Mouse (Mus musculus) myocyte (in vitro differentiated cells): Measurements from ENCODE around the gene Nudt14. TPM values are rescaled to one million over a fixed set of nuclear protein-coding genes. Genes with fewer than 3 reads are reported as not detected.
A peak's percentile ranks its signal among the peaks of the same experiment; 100 is the strongest.

Source experiments
- H3K27me3 ChIP-seq: one replicate; pipeline ENCODE4 v1.6.1; 2011; ENCODE audit not compliant: control insufficient read depth, insufficient read depth, insufficient read length
- H3K36me3 ChIP-seq: one replicate; pipeline ENCODE4 v1.6.1; 2011; ENCODE audit not compliant: control insufficient read depth, insufficient read depth
- H3K4me2 ChIP-seq: one replicate; pipeline ENCODE4 v1.6.1; 2011; ENCODE audit warnings: low read depth, control low read depth
- H3K4me3 ChIP-seq: one replicate; pipeline ENCODE4 v1.5.1; 2011; ENCODE audit warnings: mild to moderate bottlenecking, control low read depth, moderate library complexity
- H3K79me2 ChIP-seq: one replicate; pipeline ENCODE4 v1.6.1; 2011; ENCODE audit not compliant: control insufficient read depth, insufficient read depth
- H3ac ChIP-seq: one replicate; pipeline ENCODE4 v1.6.1; 2011; ENCODE audit not compliant: control insufficient read depth, insufficient read length
- CEBPB ChIP-seq: IDR thresholded peaks from 2 replicates; pipeline ENCODE4 v1.6.1; 2011; ENCODE audit warnings: mild to moderate bottlenecking, moderate library complexity; ENCODE audit not compliant: poor library complexity, insufficient read depth, severe bottlenecking
- E2F4 ChIP-seq: IDR thresholded peaks from one replicate; pipeline ENCODE4 v1.6.1; 2011; ENCODE audit warnings: mild to moderate bottlenecking, control low read depth, moderate library complexity; ENCODE audit not compliant: insufficient read depth
- MAX ChIP-seq: IDR thresholded peaks from one replicate; pipeline ENCODE4 v1.6.1; 2011; ENCODE audit warnings: low read depth, mild to moderate bottlenecking, control low read depth
- MYOD1 ChIP-seq, 3 experiments: IDR thresholded peaks; one replicate each; pipeline ENCODE4 v1.6.1; 2011; ENCODE audit warnings: control low read depth in 2 of 3, low read depth in 2 of 3, mild to moderate bottlenecking in 2 of 3, moderate library complexity in 1 of 3; ENCODE audit not compliant: insufficient read length in 2 of 3, control insufficient read depth in 1 of 3
- MYOG ChIP-seq, 3 experiments: IDR thresholded peaks; one replicate each; pipeline ENCODE4 v1.6.1; 2011; ENCODE audit warnings: control low read depth in 2 of 3, low read depth in 2 of 3, mild to moderate bottlenecking in 2 of 3; ENCODE audit not compliant: insufficient read length in 2 of 3, control insufficient read depth in 1 of 3, insufficient read depth in 1 of 3
- POLR2A ChIP-seq: IDR thresholded peaks from one replicate; pipeline ENCODE4 v1.6.1; 2011; ENCODE audit warnings: low read depth, mild to moderate bottlenecking, control low read depth, moderate library complexity; ENCODE audit not compliant: insufficient read length
- POLR2AphosphoS2 ChIP-seq: IDR thresholded peaks from one replicate; pipeline ENCODE4 v1.6.1; 2011; ENCODE audit warnings: low read depth, control low read depth; ENCODE audit not compliant: insufficient read length
- REST ChIP-seq: IDR thresholded peaks from one replicate; pipeline ENCODE4 v1.6.1; 2011; ENCODE audit warnings: mild to moderate bottlenecking, control low read depth, moderate library complexity; ENCODE audit not compliant: insufficient read depth, insufficient read length
- SRF ChIP-seq: IDR thresholded peaks from one replicate; pipeline ENCODE4 v1.6.1; 2011; ENCODE audit warnings: low read depth; ENCODE audit not compliant: control insufficient read depth, insufficient read length
- TCF12 ChIP-seq: IDR thresholded peaks from one replicate; pipeline ENCODE4 v1.6.1; 2011; ENCODE audit warnings: mild to moderate bottlenecking, control low read depth; ENCODE audit not compliant: poor library complexity, insufficient read depth, severe bottlenecking
- TCF3 ChIP-seq: IDR thresholded peaks from one replicate; pipeline ENCODE4 v1.6.1; 2011; ENCODE audit warnings: low read depth, control low read depth; ENCODE audit not compliant: insufficient read length
- USF1 ChIP-seq: IDR thresholded peaks from one replicate; pipeline ENCODE4 v1.6.1; 2011; ENCODE audit warnings: low read depth, mild to moderate bottlenecking, control low read depth, moderate library complexity
- polyA plus RNA-seq: library from polyadenylated mRNA; unstranded; fragments of >200 nt; fragmentation: generic; extraction: Trizol; gene quantifications from one replicate; pipeline ENCODE4 v1.2.1, GENCODE M21; 2012; ENCODE audit warnings: missing spikeins

Nudt14 gene
- polyA plus RNA-seq, 1 experiment = 94.9 TPM

DNA sequence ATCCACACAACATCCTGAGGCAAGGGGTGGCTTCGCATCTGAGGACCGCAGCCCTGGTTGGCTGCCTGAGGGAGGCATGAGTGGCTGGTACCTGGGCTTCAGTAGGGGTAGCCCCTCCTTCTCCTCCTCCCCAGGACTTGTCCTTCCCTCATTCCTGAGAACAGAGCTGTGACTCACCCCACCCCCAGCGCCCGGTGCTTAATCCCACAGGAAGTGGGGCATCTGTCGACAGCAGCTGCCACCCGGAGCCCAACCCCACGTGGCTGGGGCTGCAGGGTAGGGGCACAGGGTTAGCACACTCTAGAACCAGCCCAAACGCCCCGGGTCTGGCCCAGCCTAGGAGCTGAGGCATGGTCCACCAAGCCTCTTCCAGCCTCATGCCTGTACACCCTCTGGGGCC lies 4.0 kb downstream of the Nudt14 start:
- peak; percentile 54 for TF ChIP-seq POLR2A
- TF ChIP-seq TCF3 = peak; percentile 90
- no peak for TF ChIP-seq POLR2AphosphoS2
- TF ChIP-seq MYOD1 (IDR thresholded peaks at IDR 0.05; ENCODE audit: control insufficient read depth in 1 of 3, insufficient read length in 2 of 3, low read depth in 2 of 3) = peak in 2 of 3 experiments; percentile 94 to 95
- peak; percentile 79 to 97 (median 96) for TF ChIP-seq MYOG (IDR thresholded peaks at IDR 0.05; ENCODE audit: control insufficient read depth in 1 of 3, insufficient read depth in 1 of 3, insufficient read length in 2 of 3, low read depth in 2 of 3)
- no peak for TF ChIP-seq CEBPB
- TF ChIP-seq USF1 = peak; percentile 48
- TF ChIP-seq TCF12 = peak; percentile 93
- TF ChIP-seq MAX = peak; percentile 13
- TF ChIP-seq E2F4 = no peak
- no peak for TF ChIP-seq SRF
- no peak for TF ChIP-seq REST
- peak overlapping the region; percentile 11 for H3K4me3 ChIP-seq
- H3ac ChIP-seq = no peak overlapping the region
- no peaks in the 10 kb centered on the region for H3K36me3 ChIP-seq
- no peaks in the 10 kb centered on the region for H3K27me3 ChIP-seq
- H3K79me2 ChIP-seq = peaks cover 6% of the 10 kb centered on the region
- peak overlapping the region; percentile 96 for H3K4me2 ChIP-seq

DNA sequence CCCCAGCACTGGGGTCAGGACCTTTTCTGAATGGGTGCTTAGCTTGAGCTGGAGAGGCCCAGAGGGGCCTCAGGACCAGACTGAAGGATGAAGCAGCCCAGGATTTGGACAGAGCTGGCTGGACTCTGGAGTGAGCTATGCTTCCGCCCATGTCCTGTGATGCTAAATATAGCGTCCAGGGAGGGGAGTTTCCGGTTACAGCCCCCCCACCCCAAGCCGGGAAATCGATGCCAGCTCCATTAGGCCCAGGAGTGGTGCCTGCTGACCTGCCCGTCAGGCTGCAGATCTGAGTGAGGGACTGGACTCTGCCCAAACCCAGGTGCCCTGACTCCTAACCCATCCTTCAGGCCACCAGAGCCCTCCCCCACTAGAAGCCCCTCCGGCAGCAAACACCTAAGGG lies 9.3 kb downstream of the Nudt14 start:
- TF ChIP-seq SRF (peak; percentile 77), MYOD1 (IDR thresholded peaks at IDR 0.05; ENCODE audit: control insufficient read depth in 1 of 3, insufficient read length in 2 of 3, low read depth in 2 of 3) (no peak)
- no peaks in the 10 kb centered on the region for H3K27me3 ChIP-seq
- peak overlapping the region; percentile 65 for H3K4me2 ChIP-seq
- H3ac ChIP-seq = no peak overlapping the region
- H3K36me3 ChIP-seq = no peaks in the 10 kb centered on the region
- H3K79me2 ChIP-seq = peaks cover 13% of the 10 kb centered on the region
- no peak overlapping the region for H3K4me3 ChIP-seq

- H3ac ChIP-seq = peak within 1 kb of the TSS; percentile 82
- no peaks in the 10 kb centered on the region for H3K27me3 ChIP-seq
- H3K4me3 ChIP-seq = peak within 1 kb of the TSS; percentile 19
- no peak for TF ChIP-seq MAX
- TF ChIP-seq POLR2A = peak; percentile 66
- peak in 1 of 3 experiments; percentile 14 for TF ChIP-seq MYOD1 (IDR thresholded peaks at IDR 0.05; ENCODE audit: control insufficient read depth in 1 of 3, insufficient read length in 2 of 3, low read depth in 2 of 3)
- peak; percentile 55 for TF ChIP-seq POLR2AphosphoS2
- H3K79me2 ChIP-seq = peaks cover 28% of the 10 kb centered on the region
- no peaks in the 10 kb centered on the region for H3K36me3 ChIP-seq
- H3K4me2 ChIP-seq = peak within 1 kb of the TSS; percentile 83
Observed at GRCm38 (mm10) chr12:112929562-112930352, 12.2 kb downstream of the Nudt14 start, which contains the start of gene Jag2. Gene Jag2, minus strand, starts transcription at chr12:112929776.

DNA sequence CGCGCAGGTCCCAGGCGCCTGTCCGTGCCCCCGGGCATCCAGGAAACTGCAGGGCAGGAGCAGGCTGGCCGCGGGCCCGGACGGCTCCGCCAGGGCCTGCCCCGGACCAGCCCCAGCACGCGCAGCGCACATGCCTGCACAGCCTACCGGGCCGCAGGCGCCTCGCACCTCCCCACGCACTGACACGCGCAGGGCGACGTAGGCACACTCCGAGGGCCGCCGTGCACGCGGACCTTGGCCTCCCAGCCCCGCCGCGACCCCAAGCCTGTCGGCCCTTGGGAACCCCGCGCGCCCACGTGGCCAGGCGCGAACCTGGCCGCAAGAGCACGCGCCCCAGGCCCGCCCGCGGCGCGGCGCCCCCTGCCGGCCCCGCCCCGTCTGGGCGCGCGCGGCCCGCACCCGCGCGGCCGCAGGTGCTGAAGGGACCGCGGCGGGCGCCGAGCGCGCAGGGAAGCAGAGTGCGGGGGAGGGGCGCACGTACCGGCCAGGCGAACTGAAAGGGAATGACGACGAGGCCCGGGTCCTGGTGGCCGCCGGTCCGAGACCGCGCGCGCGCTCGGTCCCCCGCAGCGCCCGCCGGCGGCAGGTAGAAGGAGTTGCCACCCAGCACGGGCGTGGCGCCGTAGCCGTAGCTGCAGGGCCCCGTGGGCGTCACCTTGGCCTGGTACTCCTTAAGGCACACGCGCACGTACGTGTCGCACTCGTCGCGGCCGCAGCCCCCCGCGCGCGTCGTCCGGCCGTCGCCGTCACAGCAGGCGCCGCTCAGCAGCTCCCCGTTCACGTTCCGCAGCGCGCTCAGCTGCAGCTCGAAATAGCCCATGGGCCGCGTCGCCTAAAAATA lies 13.3 kb downstream of the Nudt14 start:
- H3K36me3 ChIP-seq = no peaks in the 10 kb centered on the region
- H3K4me2 ChIP-seq = peak overlapping the region; percentile 83
- peak overlapping the region; percentile 82 for H3ac ChIP-seq
- TF ChIP-seq MYOD1 (IDR thresholded peaks at IDR 0.05; ENCODE audit: control insufficient read depth in 1 of 3, insufficient read length in 2 of 3, low read depth in 2 of 3) (peak in 1 of 3 experiments; percentile 19), E2F4 (no peak), POLR2A (peak; percentile 59), POLR2AphosphoS2 (peak; percentile 56), USF1 (no peak), SRF (no peak), MYOG (IDR thresholded peaks at IDR 0.05; ENCODE audit: control insufficient read depth in 1 of 3, insufficient read depth in 1 of 3, insufficient read length in 2 of 3, low read depth in 2 of 3) (peak in 1 of 3 experiments; percentile 1), MAX (no peak)
- H3K79me2 ChIP-seq = peaks cover 39% of the 10 kb centered on the region
- H3K27me3 ChIP-seq = no peaks in the 10 kb centered on the region
- H3K4me3 ChIP-seq = peak overlapping the region; percentile 19

GRCm38 (mm10) chr12:112927265-112927664 lies 14.7 kb downstream of the Nudt14 start:
- TF ChIP-seq POLR2AphosphoS2 = peak; percentile 23
- no peak for TF ChIP-seq MAX
- H3K4me3 ChIP-seq = no peak overlapping the region

More at GRCm38 (mm10) chr12:112927265-112927664, 14.7 kb downstream of the Nudt14 start:
- Histone ChIP-seq H3ac (no peak overlapping the region), H3K27me3 (no peaks in the 10 kb centered on the region), H3K79me2 (peaks cover 51% of the 10 kb centered on the region), H3K4me2 (no peak overlapping the region), H3K36me3 (no peaks in the 10 kb centered on the region)
